Mouse (Mus musculus): Measurements from ENCODE around the gene Efcab9.

The Efcab9 gene

GRCm38 (mm10) chr11:32498757-32499535 is 32.9 kb downstream of the Efcab9 start:
- CTCF ChIA-PET = no interaction called here

- CTCF ChIA-PET = no interaction called here
Measured at GRCm38 (mm10) chr11:32495283-32495682, 36.6 kb downstream of the Efcab9 start.

- CTCF ChIA-PET = no interaction called here
Measured at GRCm38 (mm10) chr11:32493312-32493711, 38.6 kb downstream of the Efcab9 start.

GRCm38 (mm10) chr11:32491079-32491478 is 40.8 kb downstream of the Efcab9 start:
- CTCF ChIA-PET = no interaction called here

- CTCF ChIA-PET = interaction anchor here (0.6 to 1.1 kb wide), 3 partner anchors 8 to 39 kb away, joined by 3 to 4 read pairs (median 3); no protein-coding TSS in a partner anchor
Measured at GRCm38 (mm10) chr11:32488808-32489670, 42.8 kb downstream of the Efcab9 start.

- CTCF ChIA-PET = interaction anchor here (0.6 to 0.8 kb wide), 2 partner anchors 8 to 38 kb away, joined by 3 read pairs; no protein-coding TSS in a partner anchor
Measured at GRCm38 (mm10) chr11:32488344-32488743, 43.5 kb downstream of the Efcab9 start.

GRCm38 (mm10) chr11:32487501-32487900 is 44.4 kb downstream of the Efcab9 start:
- CTCF ChIA-PET = interaction anchor here (0.7 to 0.8 kb wide), 3 partner anchors 37 to 132 kb away, joined by 3 read pairs; no protein-coding TSS in a partner anchor

GRCm38 (mm10) chr11:32486621-32487020 is 45.3 kb downstream of the Efcab9 start:
- CTCF ChIA-PET = no interaction called here

- CTCF ChIA-PET = no interaction called here
Measured at GRCm38 (mm10) chr11:32485290-32485689, 46.6 kb downstream of the Efcab9 start.

- CTCF ChIA-PET = no interaction called here
Measured at GRCm38 (mm10) chr11:32481525-32481924, 50.4 kb downstream of the Efcab9 start.

- CTCF ChIA-PET = interaction anchor here (1.3 kb wide), 1 partner anchor 14 kb away, joined by 4 read pairs; no protein-coding TSS in a partner anchor
Measured at GRCm38 (mm10) chr11:32475487-32476236, 56.2 kb downstream of the Efcab9 start.

- CTCF ChIA-PET = no interaction called here
Measured at GRCm38 (mm10) chr11:32474725-32475124, 57.2 kb downstream of the Efcab9 start.

All from spleen, embryonic (tissue).